Mouse (Mus musculus): ENCODE results near the gene Nt5c. TPM values are rescaled to one million over a fixed set of nuclear protein-coding genes. Genes with fewer than 3 reads are reported as not detected.

Gene Nt5c
- polyA plus RNA-seq, 1 experiment from 2014 or later = 81.6 TPM

GRCm38 (mm10) chr11:115519581-115519980, 27.9 kb upstream of the Nt5c start:
- no peaks in the 10 kb centered on the region for H3K27me3 ChIP-seq
- peaks cover 22% of the 10 kb centered on the region for H3K36me3 ChIP-seq
- no peak overlapping the region for H3K4me3 ChIP-seq
- ATAC-seq (ENCODE audit: insufficient number of reproducible peaks, low FRiP score, low TSS enrichment, low read depth) = no peak
- H3K9ac ChIP-seq = no peak overlapping the region
- no peaks in the 10 kb centered on the region for H3K9me3 ChIP-seq
- no peak overlapping the region for H3K4me2 ChIP-seq
- 87% methylated on average over 3 of the region's 3 CpGs for WGBS
- no peaks in the 10 kb centered on the region for H3K4me1 ChIP-seq
- H3K27ac ChIP-seq = no peak overlapping the region

- no peaks in the 10 kb centered on the region for H3K4me1 ChIP-seq
- H3K27me3 ChIP-seq = no peaks in the 10 kb centered on the region
- H3K27ac ChIP-seq = no peak overlapping the region
- H3K4me2 ChIP-seq = no peak overlapping the region
- no peak overlapping the region for H3K4me3 ChIP-seq
- no peak overlapping the region for H3K9ac ChIP-seq
- ATAC-seq (ENCODE audit: insufficient number of reproducible peaks, low FRiP score, low TSS enrichment, low read depth) = no peak
- 43% methylated on average over 9 of the region's 9 CpGs for WGBS
- no peaks in the 10 kb centered on the region for H3K9me3 ChIP-seq
- peaks cover 13% of the 10 kb centered on the region for H3K36me3 ChIP-seq
Measured at GRCm38 (mm10) chr11:115518693-115519092, 27.0 kb upstream of the Nt5c start.

- Histone ChIP-seq H3K36me3 (peaks cover 3% of the 10 kb centered on the region; the same call in 1 of the 2 replicates), H3K27ac (no peak overlapping the region), H3K4me2 (no peak overlapping the region), H3K9me3 (no peaks in the 10 kb centered on the region), H3K4me3 (no peak overlapping the region), H3K27me3 (no peaks in the 10 kb centered on the region), H3K4me1 (peaks cover 13% of the 10 kb centered on the region), H3K9ac (no peak overlapping the region)
- WGBS = 70% methylated on average over 5 of the region's 5 CpGs
- no peak for ATAC-seq (ENCODE audit: insufficient number of reproducible peaks, low FRiP score, low TSS enrichment, low read depth)
Measured at GRCm38 (mm10) chr11:115516942-115517341, 25.3 kb upstream of the Nt5c start.

- H3K4me2 ChIP-seq = no peak overlapping the region
- H3K9me3 ChIP-seq = no peaks in the 10 kb centered on the region
- no peaks in the 10 kb centered on the region for H3K27me3 ChIP-seq
- no peaks in the 10 kb centered on the region for H3K36me3 ChIP-seq
- no peak overlapping the region for H3K27ac ChIP-seq
- ATAC-seq (ENCODE audit: insufficient number of reproducible peaks, low FRiP score, low TSS enrichment, low read depth) = no peak
- WGBS = 67% methylated on average over 6 of the region's 6 CpGs
- no peak overlapping the region for H3K9ac ChIP-seq
- H3K4me3 ChIP-seq = no peak overlapping the region
- peaks cover 33% of the 10 kb centered on the region for H3K4me1 ChIP-seq
Measured at GRCm38 (mm10) chr11:115515021-115515420, 23.4 kb upstream of the Nt5c start.

GRCm38 (mm10) chr11:115514238-115514663, 22.6 kb upstream of the Nt5c start, which contains the start of gene Jpt1:
Gene Jpt1 (minus strand): TSS chr11:115514387.
- peak; percentile 96 for ATAC-seq (ENCODE audit: insufficient number of reproducible peaks, low FRiP score, low TSS enrichment, low read depth)
- peak within 1 kb of the TSS; percentile 87 for H3K27ac ChIP-seq
- peak within 1 kb of the TSS; percentile 89 for H3K9ac ChIP-seq
- H3K4me1 ChIP-seq = peaks cover 37% of the 10 kb centered on the region
- peak within 1 kb of the TSS; percentile 99 for H3K4me3 ChIP-seq
- H3K9me3 ChIP-seq = no peaks in the 10 kb centered on the region
- no peaks in the 10 kb centered on the region for H3K27me3 ChIP-seq
- no peaks in the 10 kb centered on the region for H3K36me3 ChIP-seq
- H3K4me2 ChIP-seq = peak within 1 kb of the TSS; percentile 75
- 0% methylated on average over 24 of the region's 24 CpGs for WGBS

GRCm38 (mm10) chr11:115513271-115514237, 21.9 kb upstream of the Nt5c start:
- peak overlapping the region; percentile 99 for H3K4me3 ChIP-seq
- peak overlapping the region; percentile 75 for H3K4me2 ChIP-seq
- no peaks in the 10 kb centered on the region for H3K27me3 ChIP-seq
- WGBS = under 1% methylated on average over 57 of the region's 57 CpGs
- ATAC-seq (ENCODE audit: insufficient number of reproducible peaks, low FRiP score, low TSS enrichment, low read depth) = peak; percentile 45
- H3K27ac ChIP-seq = peak overlapping the region; percentile 87
- H3K4me1 ChIP-seq = peaks cover 37% of the 10 kb centered on the region
- H3K9me3 ChIP-seq = no peaks in the 10 kb centered on the region
- no peaks in the 10 kb centered on the region for H3K36me3 ChIP-seq
- H3K9ac ChIP-seq = peak overlapping the region; percentile 89

GRCm38 (mm10) chr11:115512407-115513183, 20.9 kb upstream of the Nt5c start:
- no peaks in the 10 kb centered on the region for H3K27me3 ChIP-seq
- H3K36me3 ChIP-seq = no peaks in the 10 kb centered on the region
- WGBS = 23% methylated on average over 8 of the region's 8 CpGs
- peak overlapping the region; percentile 75 for H3K4me2 ChIP-seq
- peaks cover 37% of the 10 kb centered on the region for H3K4me1 ChIP-seq
- H3K9ac ChIP-seq = peak overlapping the region; percentile 89; the same call in 1 of the 2 replicates
- peak overlapping the region; percentile 2; the same call in 1 of the 2 replicates for H3K27ac ChIP-seq
- no peak for ATAC-seq (ENCODE audit: insufficient number of reproducible peaks, low FRiP score, low TSS enrichment, low read depth)
- H3K9me3 ChIP-seq = no peaks in the 10 kb centered on the region
- peak overlapping the region; percentile 99 for H3K4me3 ChIP-seq

GRCm38 (mm10) chr11:115512004-115512403, 20.3 kb upstream of the Nt5c start:
- Histone ChIP-seq H3K4me1 (peaks cover 37% of the 10 kb centered on the region), H3K9ac (0 out of 2 replicates have a peak overlapping the region, but pooled peaks have one; percentile 20), H3K27me3 (no peaks in the 10 kb centered on the region), H3K36me3 (no peaks in the 10 kb centered on the region), H3K27ac (0 out of 2 replicates have a peak overlapping the region, but pooled peaks have one; percentile 17), H3K4me2 (peak overlapping the region; percentile 75), H3K9me3 (no peaks in the 10 kb centered on the region), H3K4me3 (peak overlapping the region; percentile 99)
- ATAC-seq (ENCODE audit: insufficient number of reproducible peaks, low FRiP score, low TSS enrichment, low read depth) = no peak
- WGBS = 50% methylated on average over 3 of the region's 3 CpGs

- Histone ChIP-seq H3K27me3 (no peaks in the 10 kb centered on the region), H3K4me2 (peak overlapping the region; percentile 75; the same call in 1 of the 2 replicates), H3K27ac (no peak overlapping the region), H3K9me3 (no peaks in the 10 kb centered on the region), H3K4me1 (peaks cover 37% of the 10 kb centered on the region), H3K9ac (no peak overlapping the region), H3K36me3 (no peaks in the 10 kb centered on the region), H3K4me3 (no peak overlapping the region)
- ATAC-seq (ENCODE audit: insufficient number of reproducible peaks, low FRiP score, low TSS enrichment, low read depth) = no peak
- 56% methylated on average over 2 of the region's 2 CpGs for WGBS
Measured at GRCm38 (mm10) chr11:115511121-115511520, 19.5 kb upstream of the Nt5c start.

- 52% methylated on average over 5 of the region's 5 CpGs for WGBS
- Histone ChIP-seq H3K27me3 (no peaks in the 10 kb centered on the region), H3K9ac (no peak overlapping the region), H3K9me3 (no peaks in the 10 kb centered on the region), H3K27ac (no peak overlapping the region), H3K36me3 (no peaks in the 10 kb centered on the region), H3K4me3 (no peak overlapping the region), H3K4me1 (peaks cover 37% of the 10 kb centered on the region), H3K4me2 (no peak overlapping the region)
- no peak for ATAC-seq (ENCODE audit: insufficient number of reproducible peaks, low FRiP score, low TSS enrichment, low read depth)
Measured at GRCm38 (mm10) chr11:115510507-115510888, 18.8 kb upstream of the Nt5c start.

GRCm38 (mm10) chr11:115509773-115510506, 18.3 kb upstream of the Nt5c start:
- 44% methylated on average over 6 of the region's 6 CpGs for WGBS
- no peak for ATAC-seq (ENCODE audit: insufficient number of reproducible peaks, low FRiP score, low TSS enrichment, low read depth)
- H3K9ac ChIP-seq = no peak overlapping the region
- no peak overlapping the region for H3K4me2 ChIP-seq
- no peaks in the 10 kb centered on the region for H3K9me3 ChIP-seq
- no peak overlapping the region for H3K4me3 ChIP-seq
- peaks cover 37% of the 10 kb centered on the region for H3K4me1 ChIP-seq
- H3K27me3 ChIP-seq = no peaks in the 10 kb centered on the region
- H3K27ac ChIP-seq = peak overlapping the region; percentile 24; the same call in 1 of the 2 replicates
- H3K36me3 ChIP-seq = no peaks in the 10 kb centered on the region
